In the genomic region with DNA sequence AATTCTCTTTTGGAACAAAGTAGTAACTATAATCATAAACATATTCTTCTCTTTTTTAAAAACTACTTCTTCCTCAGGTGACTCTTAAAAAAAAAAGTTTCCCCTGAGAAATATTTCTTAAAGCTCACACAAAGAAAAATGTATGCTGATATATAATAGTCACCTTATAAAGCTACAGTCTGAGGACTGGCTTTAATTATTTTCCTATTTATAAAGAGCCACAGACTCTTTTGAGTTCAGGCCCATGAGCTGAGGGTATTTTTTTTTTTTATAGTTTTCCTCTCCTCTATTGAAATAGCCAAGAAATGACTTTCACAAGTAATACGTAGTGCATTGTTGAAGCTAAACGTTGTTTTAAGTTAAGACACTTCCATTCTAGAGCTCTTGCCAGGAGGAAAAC, we compare ENCODE assay signal across 11 mouse cellular contexts. TPM values are rescaled to one million over a fixed set of nuclear protein-coding genes. Genes with fewer than 3 reads are reported as not detected.
DNase-seq lines count a peak whose midpoint lies in the region; ATAC-seq and TF ChIP-seq lines count a peak whose summit lies in the region.
"Had no signal": no experiment of that assay in that cellular context is flagged by ENCODE, and none has a peak within 500 bp of the region (broad histone marks: within the 10 kb centered on the region; RNA-seq: fewer than 3 reads in every experiment).

No protein-coding gene starts in this region.

- intact Hi-C loops in left cerebral cortex, adult 2 months (cut with DNase I), result no loop called here

- no peak for TF ChIP-seq CTCF in heart, postnatal 0 days (IDR thresholded peaks at IDR 0.05; ENCODE audit: low read depth)
- no peak for TF ChIP-seq CTCF in left cerebral cortex, adult 2 months (IDR thresholded peaks at IDR 0.05)

- H3K4me1 ChIP-seq in heart, postnatal 0 days (ENCODE audit: control insufficient read depth, insufficient read depth), result peaks cover 12% of the 10 kb centered on the region
- peaks cover 15% of the 10 kb centered on the region for H3K4me1 ChIP-seq in embryonic facial prominence, embryonic 13.5 days
- H3K4me1 ChIP-seq in intestine, embryonic 15.5 days (replicated peaks), result peaks cover 14% of the 10 kb centered on the region
- peaks cover 7% of the 10 kb centered on the region for H3K4me1 ChIP-seq in midbrain, embryonic 16.5 days (ENCODE audit: control insufficient read depth, insufficient read depth, low read length)

- no peak for ATAC-seq in heart, postnatal 0 days (ENCODE audit: insufficient read depth, low read depth)
- no peak for ATAC-seq in embryonic facial prominence, embryonic 13.5 days (ENCODE audit: insufficient number of reproducible peaks, insufficient read depth, low FRiP score, low TSS enrichment, low read depth)
- ATAC-seq in intestine, embryonic 15.5 days, result no peak
- ATAC-seq in midbrain, embryonic 16.5 days, result no peak

- peak overlapping the region; percentile 50 for H3K27ac ChIP-seq in heart, postnatal 0 days (ENCODE audit: low read depth)
- peak overlapping the region; percentile 41 for H3K27ac ChIP-seq in embryonic facial prominence, embryonic 13.5 days
- 0 out of 2 replicates have a peak overlapping the region, but pooled peaks have one; percentile 22 for H3K27ac ChIP-seq in intestine, embryonic 15.5 days
- H3K27ac ChIP-seq in midbrain, embryonic 16.5 days (ENCODE audit: low read length), result no peak overlapping the region
- no peak overlapping the region for H3K27ac ChIP-seq in left cerebral cortex, adult 2 months

- no peak overlapping the region for H3K9ac ChIP-seq in heart, postnatal 0 days (replicated peaks; ENCODE audit: low read depth, low read length)
- H3K9ac ChIP-seq in embryonic facial prominence, embryonic 13.5 days, result peak overlapping the region; percentile 79; the same call in 1 of the 2 replicates
- peak overlapping the region; percentile 46; the same call in 1 of the 2 replicates for H3K9ac ChIP-seq in intestine, embryonic 15.5 days
- H3K9ac ChIP-seq in midbrain, embryonic 16.5 days (ENCODE audit: low read depth, low read length), result peak overlapping the region; percentile 77; the same call in 1 of the 2 replicates

- no peak overlapping the region for H3K4me3 ChIP-seq in heart, postnatal 0 days (ENCODE audit: low read depth, low read length)
- H3K4me3 ChIP-seq in embryonic facial prominence, embryonic 13.5 days, result peak overlapping the region; percentile 57; the same call in 1 of the 2 replicates
- H3K4me3 ChIP-seq in intestine, embryonic 15.5 days (replicated peaks), result no peak overlapping the region
- peak overlapping the region; percentile 58 for H3K4me3 ChIP-seq in midbrain, embryonic 16.5 days (ENCODE audit: low read depth, low read length)
- H3K4me3 ChIP-seq in left cerebral cortex, adult 2 months, result no peak overlapping the region

- no peaks in the 10 kb centered on the region for H3K27me3 ChIP-seq in heart, postnatal 0 days (ENCODE audit: control insufficient read depth, insufficient read depth, low read length)
- no peaks in the 10 kb centered on the region for H3K27me3 ChIP-seq in embryonic facial prominence, embryonic 13.5 days
- no peaks in the 10 kb centered on the region for H3K27me3 ChIP-seq in intestine, embryonic 15.5 days (replicated peaks)
- no peaks in the 10 kb centered on the region for H3K27me3 ChIP-seq in midbrain, embryonic 16.5 days (ENCODE audit: control insufficient read depth, insufficient read depth, low read depth, low read length)
- H3K27me3 ChIP-seq: CH12.LX had no signal

- peak overlapping the region; percentile 70; the same call in 1 of the 2 replicates for H3K4me2 ChIP-seq in heart, postnatal 0 days (ENCODE audit: low read depth, low read length)
- H3K4me2 ChIP-seq in embryonic facial prominence, embryonic 13.5 days, result peak overlapping the region; percentile 90
- peak overlapping the region; percentile 92 for H3K4me2 ChIP-seq in intestine, embryonic 15.5 days (replicated peaks)
- H3K4me2 ChIP-seq in midbrain, embryonic 16.5 days (ENCODE audit: low read length), result peak overlapping the region; percentile 98

- TF ChIP-seq EP300 in heart, postnatal 0 days (IDR thresholded peaks at IDR 0.05; ENCODE audit: low read depth), result no peak

- no peaks in the 10 kb centered on the region for H3K36me3 ChIP-seq in heart, postnatal 0 days (replicated peaks; ENCODE audit: control insufficient read depth, insufficient read depth, low read length)
- no peaks in the 10 kb centered on the region for H3K36me3 ChIP-seq in embryonic facial prominence, embryonic 13.5 days
- no peaks in the 10 kb centered on the region for H3K36me3 ChIP-seq in intestine, embryonic 15.5 days
- no peaks in the 10 kb centered on the region for H3K36me3 ChIP-seq in midbrain, embryonic 16.5 days (ENCODE audit: control insufficient read depth, insufficient read depth, low read length)

- H3K9me3 ChIP-seq in heart, postnatal 0 days (replicated peaks; ENCODE audit: control insufficient read depth, low read length), result no peaks in the 10 kb centered on the region
- H3K9me3 ChIP-seq in embryonic facial prominence, embryonic 13.5 days, result no peaks in the 10 kb centered on the region
- no peaks in the 10 kb centered on the region for H3K9me3 ChIP-seq in intestine, embryonic 15.5 days
- no peaks in the 10 kb centered on the region for H3K9me3 ChIP-seq in midbrain, embryonic 16.5 days (replicated peaks; ENCODE audit: control insufficient read depth, low read length, poor library complexity, severe bottlenecking)

- DNase-seq in heart, postnatal 0 days (ENCODE audit: low spot score), result no peak
- DNase-seq in heart, adult 11 months, result no peak
- DNase-seq in frontal cortex, postnatal 36 days (ENCODE audit: low spot score in 2 of 2), result no peak
- no peak for DNase-seq in left cerebral cortex, adult 2 months (ENCODE audit: extremely low spot score in 1 of 2, low spot score in 2 of 2)
- DNase-seq in gastrocnemius, postnatal 10 days, result no peak
- DNase-seq: adrenal gland, adult 8-10 months; thymus, adult 2 months had no signal

- 35% methylated on average over 2 of the region's 2 CpGs for WGBS in heart, postnatal 0 days
- 18% methylated on average over 2 of the region's 2 CpGs for WGBS in embryonic facial prominence, embryonic 13.5 days
- 39% methylated on average over 2 of the region's 2 CpGs for WGBS in intestine, embryonic 15.5 days
- 31% methylated on average over 2 of the region's 2 CpGs for WGBS in midbrain, embryonic 16.5 days

RNA-seq across cellular contexts. Expression of gene Rfx8, which starts 0.6 kb away (rescaled TPM):
- total RNA-seq in heart, postnatal 0 days (2014; rRNA removed; ENCODE audit: low replicate concordance), result not detected in 2 replicates
- 0.68 and 0.71 TPM in 2 replicates for polyA plus RNA-seq in heart, postnatal 0 days (2015; fragmentation: Nextera tagmentation; extraction: Ambion mirVana)
- 1.8 and 2.1 TPM in 2 replicates for polyA plus RNA-seq in embryonic facial prominence, embryonic 13.5 days (2015; fragmentation: Nextera tagmentation; extraction: Ambion mirVana)
- polyA plus RNA-seq in intestine, embryonic 15.5 days (2015; fragmentation: Nextera tagmentation; extraction: Ambion mirVana), result 0.13 and 0.20 TPM in 2 replicates
- 0.15 and 0.40 TPM in 2 replicates for polyA plus RNA-seq in midbrain, embryonic 16.5 days (2015; fragmentation: Nextera tagmentation; extraction: Ambion mirVana)
- under 1 TPM in 1 of 2 experiments, not detected in 1; 0.34 TPM for total RNA-seq in left cerebral cortex, adult 2 months (2021)
- total RNA-seq in gastrocnemius, postnatal 10 days (2021), result under 1 TPM; 0.25 to 0.45 TPM
- total RNA-seq: CH12.LX had no signal

Comparison
In these comparisons a context has a peak if more than half of its experiments do, and no peak if none do; other contexts are left out.
1. H3K27ac ChIP-seq: peak in heart, postnatal 0 days (single experiment), embryonic facial prominence, embryonic 13.5 days (single experiment) and intestine, embryonic 15.5 days (single experiment); none in midbrain, embryonic 16.5 days (single experiment) and left cerebral cortex, adult 2 months (single experiment).
2. H3K4me3 ChIP-seq: peak in embryonic facial prominence, embryonic 13.5 days (single experiment) and midbrain, embryonic 16.5 days (single experiment); none in heart, postnatal 0 days (single experiment), intestine, embryonic 15.5 days (single experiment) and left cerebral cortex, adult 2 months (single experiment).
3. Peak in every context shown above with its lines, with median percentiles within 50 percentile points of each other: H3K4me2 ChIP-seq.